Mouse (Mus musculus) liver, embryonic 14.5 days (tissue): Measurements from ENCODE around the gene Smad3. TPM values are rescaled to one million over a fixed set of nuclear protein-coding genes. Genes with fewer than 3 reads are reported as not detected.
A peak's percentile ranks its signal among the peaks of the same experiment; 100 is the strongest.

ENCODE experiments used
- ATAC-seq: fragments of 200-750 bp; cut with Nextera tagmentation; 2 replicates; pipeline ENCODE4 v1.8.0; 2017; ENCODE audit warnings: moderate number of reproducible peaks, mild to moderate bottlenecking, moderate library complexity; ENCODE audit not compliant: insufficient read depth
- DNase-seq, 3 experiments: peaks; one replicate each; pipeline ENCODE4 v3.0.0-alpha.2; 2012 to 2013; ENCODE audit warnings: low read depth in 3 of 3, low spot score in 3 of 3
- H3K27ac ChIP-seq: fragments of 300-500 bp; sonication (generic); 2 replicates; pipeline ENCODE4 v1.5.1; 2014; ENCODE audit warnings: moderate library complexity, mild to moderate bottlenecking, control low read depth, inconsistent platforms
- H3K27me3 ChIP-seq: fragments of 300-500 bp; sonication (generic); 2 replicates; pipeline ENCODE4 v1.6.1; 2014; ENCODE audit warnings: mild to moderate bottlenecking, low read length, moderate library complexity; ENCODE audit not compliant: control insufficient read depth, insufficient read depth
- H3K36me3 ChIP-seq: fragments of 300-500 bp; sonication (generic); replicated peaks from 2 replicates; pipeline ENCODE4 v1.6.1; 2014; ENCODE audit warnings: low read depth; ENCODE audit not compliant: control insufficient read depth, insufficient read depth
- H3K4me1 ChIP-seq, 2 experiments: fragments of 200-500 bp in 1 of 2; fragments of 300-500 bp in 1 of 2; sonication (generic) in 1 of 2; replicated peaks; 2 replicates each; pipeline ENCODE4 v1.6.1; 2012 to 2014; ENCODE audit warnings: antibody characterized with exemption in 1 of 2, inconsistent platforms in 1 of 2, low read length in 1 of 2; ENCODE audit not compliant: control insufficient read depth in 2 of 2, insufficient read depth in 2 of 2
- H3K4me2 ChIP-seq: fragments of 300-500 bp; sonication (generic); 2 replicates; pipeline ENCODE4 v1.6.1; 2014; ENCODE audit warnings: low read depth, mild to moderate bottlenecking, control low read depth, moderate library complexity
- H3K4me3 ChIP-seq, 2 experiments: fragments of 200-500 bp in 1 of 2; fragments of 300-500 bp in 1 of 2; sonication (generic) in 1 of 2; 2 replicates each; pipeline ENCODE4 v1.5.1; 2012 to 2014; ENCODE audit warnings: low read depth in 2 of 2, low read length in 2 of 2, mild to moderate bottlenecking in 2 of 2, control low read depth in 1 of 2, inconsistent platforms in 1 of 2, moderate library complexity in 1 of 2; ENCODE audit not compliant: insufficient read depth in 1 of 2
- H3K9ac ChIP-seq: fragments of 300-500 bp; sonication (generic); replicated peaks from 2 replicates; pipeline ENCODE4 v1.6.1; 2014; ENCODE audit warnings: mild to moderate bottlenecking, control low read depth, moderate library complexity
- H3K9me3 ChIP-seq: fragments of 300-500 bp; sonication (generic); 2 replicates; pipeline ENCODE4 v1.6.1; 2016; ENCODE audit warnings: low read length, mixed read lengths; ENCODE audit not compliant: control insufficient read depth
- CTCF ChIP-seq: IDR thresholded peaks from 2 replicates; pipeline ENCODE4 v1.5.1; 2016; ENCODE audit warnings: antibody characterized with exemption, low read depth, control low read depth
- EP300 ChIP-seq: IDR thresholded peaks from 2 replicates; pipeline ENCODE4 v1.6.1; 2016; ENCODE audit warnings: antibody characterized with exemption, low read depth
- WGBS: fragments of 180-500 bp; shearing (Covaris S2); extraction: QIAGEN DNeasy Blood & Tissue Kit; methylation state at CpG from one replicate; pipeline ENCODE4 v1.1.7; 2014; ENCODE audit not compliant: insufficient replicate concordance; 5-methylcytosine and 5-hydroxymethylcytosine counted together
- polyA plus RNA-seq, 2 experiments: library from polyadenylated mRNA; depleted of rRNA in 1 of 2; stranded (reverse) in 1 of 2; unstranded in 1 of 2; fragments of >200 nt; fragmentation: Nextera tagmentation in 1 of 2; extraction: Ambion mirVana in 1 of 2; gene quantifications; 2 replicates each; pipeline versions ENCODE4 v1.2.1 to v1.2.3; 2012 to 2014

The Smad3 gene
- polyA plus RNA-seq, 2 experiments = 1.7 to 3.2 TPM

- 64% methylated on average over 16 of the region's 16 CpGs for WGBS
These were observed 145.0 kb downstream of the Smad3 start for GRCm38 (mm10) chr9:63612565-63613515.

GRCm38 (mm10) chr9:63611967-63612366, 145.8 kb downstream of the Smad3 start:
- H3K9me3 ChIP-seq = no peaks in the 10 kb centered on the region
- no peak overlapping the region for H3K4me2 ChIP-seq
- H3K9ac ChIP-seq = no peak overlapping the region
- no peak for DNase-seq
- H3K4me1 ChIP-seq = peaks cover 0 to 22% of the 10 kb centered on the region in 2 experiments; a peak in 2 of 4 replicates
- no peak overlapping the region for H3K27ac ChIP-seq
- peaks cover 4% of the 10 kb centered on the region; the same call in 1 of the 2 replicates for H3K36me3 ChIP-seq
- no peak overlapping the region for H3K4me3 ChIP-seq
- H3K27me3 ChIP-seq = no peaks in the 10 kb centered on the region
- TF ChIP-seq CTCF = no peak
- no peak for TF ChIP-seq EP300
- 27% methylated on average over 5 of the region's 5 CpGs for WGBS
- ATAC-seq = no peak

More at GRCm38 (mm10) chr9:63612565-63613515, 145.0 kb downstream of the Smad3 start:
- Histone ChIP-seq H3K4me3 (no peak overlapping the region), H3K27ac (no peak overlapping the region), H3K4me1 (peaks cover 0 to 22% of the 10 kb centered on the region in 2 experiments; a peak in 2 of 4 replicates), H3K4me2 (no peak overlapping the region), H3K9ac (no peak overlapping the region), H3K36me3 (peaks cover 12% of the 10 kb centered on the region; the same call in 1 of the 2 replicates), H3K27me3 (no peaks in the 10 kb centered on the region), H3K9me3 (no peaks in the 10 kb centered on the region)
- TF ChIP-seq EP300 (no peak), CTCF (0 out of 2 replicates have a peak, but pooled peaks have one; percentile 4)
- DNase-seq (no peak), ATAC-seq (no peak)

- Histone ChIP-seq H3K27me3 (no peaks in the 10 kb centered on the region), H3K4me3 (no peak overlapping the region), H3K4me2 (no peak overlapping the region; the same call in 1 of the 2 replicates), H3K36me3 (no peaks in the 10 kb centered on the region), H3K9ac (no peak overlapping the region), H3K27ac (no peak overlapping the region), H3K4me1 (peaks cover 0 to 22% of the 10 kb centered on the region in 2 experiments; a peak in 2 of 4 replicates), H3K9me3 (no peaks in the 10 kb centered on the region)
- ATAC-seq (no peak), DNase-seq (no peak)
- TF ChIP-seq CTCF (no peak), EP300 (no peak)
- WGBS = 26% methylated on average over 13 of the region's 13 CpGs
These were observed 146.9 kb downstream of the Smad3 start for GRCm38 (mm10) chr9:63610841-63611366.

DNA sequence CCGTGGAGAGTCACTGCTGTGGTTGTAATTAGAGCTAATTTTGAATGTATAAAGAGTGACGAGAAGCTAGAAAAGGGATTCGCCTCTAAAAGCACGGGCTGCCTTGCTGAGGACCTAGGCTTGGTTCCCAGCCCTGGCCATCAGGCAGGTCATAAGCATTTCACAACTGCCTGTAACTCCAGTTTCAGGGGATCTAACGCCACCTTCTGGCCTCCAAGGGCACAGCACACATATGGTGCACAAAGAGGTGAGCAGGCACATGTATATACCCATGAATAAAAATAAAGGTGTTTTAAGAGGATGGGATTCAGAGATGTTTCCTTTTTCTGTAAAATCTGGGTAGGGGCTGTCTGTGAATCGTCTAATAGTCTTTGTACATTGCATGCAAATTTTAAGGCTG, 147.6 kb downstream of the Smad3 start:
- no peak overlapping the region for H3K4me3 ChIP-seq
- H3K9ac ChIP-seq = no peak overlapping the region
- no peaks in the 10 kb centered on the region for H3K9me3 ChIP-seq
- peaks cover 0 to 22% of the 10 kb centered on the region in 2 experiments; a peak in 2 of 4 replicates for H3K4me1 ChIP-seq
- DNase-seq (no peak), ATAC-seq (no peak)
- no peak for TF ChIP-seq EP300
- TF ChIP-seq CTCF = peak; percentile 51
- no peaks in the 10 kb centered on the region for H3K36me3 ChIP-seq
- H3K27ac ChIP-seq = no peak overlapping the region
- no peak overlapping the region for H3K4me2 ChIP-seq
- WGBS = 78% methylated on average over 6 of the region's 6 CpGs
- H3K27me3 ChIP-seq = no peaks in the 10 kb centered on the region

DNA sequence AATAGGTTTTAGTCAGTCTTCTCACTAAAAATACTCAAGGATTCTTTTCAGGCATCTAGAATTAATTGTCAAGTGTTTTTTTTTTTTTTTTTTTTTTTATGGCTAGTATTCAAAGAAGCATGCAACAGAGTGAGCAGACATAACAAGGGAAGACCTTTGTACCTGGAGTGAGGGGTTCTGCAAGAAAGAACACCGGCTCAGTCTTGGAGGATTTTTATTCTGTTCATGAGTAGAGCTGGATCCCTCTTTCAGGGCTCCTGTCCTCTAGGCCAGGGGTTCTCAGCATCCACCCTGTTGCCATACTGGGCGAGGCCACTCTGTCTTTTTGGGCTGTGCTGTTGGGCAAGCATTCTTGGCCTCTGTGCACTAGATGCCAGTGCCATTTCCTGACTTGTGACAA, 148.0 kb downstream of the Smad3 start:
- Histone ChIP-seq H3K9me3 (no peaks in the 10 kb centered on the region), H3K27ac (no peak overlapping the region), H3K9ac (no peak overlapping the region), H3K36me3 (no peaks in the 10 kb centered on the region), H3K4me1 (peaks cover 0 to 21% of the 10 kb centered on the region in 2 experiments; a peak in 2 of 4 replicates), H3K4me2 (no peak overlapping the region), H3K4me3 (no peak overlapping the region), H3K27me3 (no peaks in the 10 kb centered on the region)
- no peak for TF ChIP-seq CTCF
- no peak for TF ChIP-seq EP300
- DNase-seq (no peak), ATAC-seq (no peak)
- 86% methylated on average over 2 of the region's 2 CpGs for WGBS
